Mouse (Mus musculus): ENCODE data around the gene Glp2r. TPM values are rescaled to one million over a fixed set of nuclear protein-coding genes. Genes with fewer than 3 reads are reported as not detected.

Glp2r gene
- polyA plus RNA-seq, 1 experiment from 2014 or later: 0.05 TPM

DNA sequence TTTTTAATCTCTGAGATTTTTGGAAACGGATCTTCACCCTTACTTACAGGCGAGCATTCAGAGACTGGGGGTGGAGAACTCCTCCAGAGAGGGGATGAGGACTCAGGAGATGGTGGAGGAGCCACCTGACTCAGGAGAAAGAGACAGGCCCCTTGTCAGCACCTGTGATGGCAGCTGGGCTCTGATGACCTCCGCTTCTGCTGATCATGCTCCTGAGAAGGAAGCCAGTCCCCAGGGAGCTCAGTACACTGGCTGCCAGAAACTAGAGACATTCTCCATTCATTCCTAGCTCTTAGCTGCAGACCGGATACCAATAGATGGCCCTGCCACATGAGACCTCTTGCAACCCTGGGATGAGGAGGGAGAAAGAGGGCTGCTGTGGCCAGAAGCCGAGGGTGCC, 128.1 kb downstream of the Glp2r start:
- Histone ChIP-seq H3K4me1 (no peaks in the 10 kb centered on the region), H3K27me3 (no peaks in the 10 kb centered on the region), H3K27ac (no peak overlapping the region), H3K9ac (no peak overlapping the region), H3K36me3 (no peaks in the 10 kb centered on the region), H3K4me3 (no peak overlapping the region), H3K9me3 (no peaks in the 10 kb centered on the region), H3K4me2 (replicated peaks) (no peak overlapping the region)
- ATAC-seq (ENCODE audit: low FRiP score, low read depth): no peak
- WGBS: 82% methylated on average over 5 of the region's 5 CpGs

DNA sequence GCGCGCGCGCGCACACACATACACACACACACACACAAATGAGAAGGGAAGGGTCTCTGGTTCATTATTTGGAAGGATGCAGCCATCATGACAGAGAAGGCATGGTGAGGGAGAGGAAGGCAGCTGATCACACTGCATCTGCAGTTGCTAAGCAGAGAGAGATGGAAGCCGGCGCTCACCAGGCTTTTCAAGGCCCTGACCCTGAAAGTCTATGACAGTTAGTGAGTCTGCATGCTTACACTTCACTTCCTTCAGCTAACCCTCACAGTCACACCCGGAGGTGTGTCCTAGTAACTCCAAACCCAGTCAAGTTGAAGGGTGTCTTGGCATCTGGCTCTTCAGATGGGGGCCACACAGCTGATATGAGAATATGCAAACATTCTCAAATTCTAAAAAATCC, 128.5 kb downstream of the Glp2r start:
- Histone ChIP-seq H3K9me3 (no peaks in the 10 kb centered on the region), H3K4me2 (replicated peaks) (no peak overlapping the region), H3K4me3 (no peak overlapping the region), H3K36me3 (no peaks in the 10 kb centered on the region), H3K9ac (no peak overlapping the region), H3K27me3 (no peaks in the 10 kb centered on the region), H3K4me1 (no peaks in the 10 kb centered on the region), H3K27ac (no peak overlapping the region)
- no peak for ATAC-seq (ENCODE audit: low FRiP score, low read depth)
- WGBS: 92% methylated on average over 8 of the region's 8 CpGs

GRCm38 (mm10) chr11:67640299-67640698, 130.7 kb downstream of the Glp2r start:
- ATAC-seq (ENCODE audit: low FRiP score, low read depth): no peak
- Histone ChIP-seq H3K9ac (no peak overlapping the region), H3K4me1 (peaks cover 1% of the 10 kb centered on the region; the same call in 1 of the 2 replicates), H3K4me2 (replicated peaks) (no peak overlapping the region), H3K27ac (no peak overlapping the region), H3K36me3 (no peaks in the 10 kb centered on the region), H3K4me3 (no peak overlapping the region), H3K9me3 (no peaks in the 10 kb centered on the region), H3K27me3 (no peaks in the 10 kb centered on the region)
- 86% methylated on average over 6 of the region's 6 CpGs for WGBS

- no peak for ATAC-seq (ENCODE audit: low FRiP score, low read depth)
- Histone ChIP-seq H3K9me3 (no peaks in the 10 kb centered on the region), H3K4me1 (peaks cover 20% of the 10 kb centered on the region), H3K27ac (no peak overlapping the region), H3K27me3 (no peaks in the 10 kb centered on the region), H3K9ac (no peak overlapping the region), H3K36me3 (no peaks in the 10 kb centered on the region), H3K4me2 (replicated peaks) (no peak overlapping the region), H3K4me3 (no peak overlapping the region)
- WGBS: 83% methylated on average over 3 of the region's 3 CpGs
Measured at GRCm38 (mm10) chr11:67638401-67638800, 132.6 kb downstream of the Glp2r start.

DNA sequence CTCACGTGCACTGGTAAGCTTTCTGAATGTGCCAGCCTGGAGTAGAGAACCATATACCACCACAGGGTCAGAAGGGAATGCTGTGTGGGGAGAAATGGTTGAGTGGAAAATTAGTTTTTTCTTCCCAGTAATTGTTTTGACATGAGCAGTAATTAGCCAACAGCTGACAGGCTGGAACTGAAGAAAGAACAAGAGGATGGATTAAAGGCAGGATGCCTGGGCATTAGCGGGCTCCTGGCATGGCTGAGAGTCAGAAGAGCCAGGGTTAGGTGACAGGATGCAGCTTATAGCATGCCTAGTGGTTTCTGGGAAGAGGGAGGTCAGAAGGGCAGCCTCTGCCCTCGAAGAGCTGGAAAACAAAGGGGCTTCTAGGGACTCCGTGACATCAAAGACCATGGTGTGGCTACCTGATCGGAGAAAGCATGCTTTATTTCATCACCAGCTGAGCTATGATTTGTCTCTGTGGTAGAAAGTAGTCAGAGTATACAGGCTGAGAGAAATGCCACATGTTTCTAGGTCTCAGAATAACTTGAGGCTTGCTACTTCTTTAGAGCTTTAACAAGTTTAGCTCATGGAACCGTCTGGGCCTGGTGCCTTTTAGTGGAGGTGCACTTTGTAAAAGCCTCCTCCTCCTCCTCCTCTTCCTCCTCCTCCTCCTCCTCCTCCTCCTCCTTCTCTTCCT, 133.9 kb downstream of the Glp2r start:
- Histone ChIP-seq H3K36me3 (no peaks in the 10 kb centered on the region), H3K4me3 (no peak overlapping the region), H3K27ac (no peak overlapping the region), H3K9ac (no peak overlapping the region), H3K4me1 (peaks cover 22% of the 10 kb centered on the region), H3K4me2 (replicated peaks) (no peak overlapping the region), H3K27me3 (no peaks in the 10 kb centered on the region), H3K9me3 (no peaks in the 10 kb centered on the region)
- ATAC-seq (ENCODE audit: low FRiP score, low read depth): no peak
- 55% methylated on average over 6 of the region's 6 CpGs for WGBS

DNA sequence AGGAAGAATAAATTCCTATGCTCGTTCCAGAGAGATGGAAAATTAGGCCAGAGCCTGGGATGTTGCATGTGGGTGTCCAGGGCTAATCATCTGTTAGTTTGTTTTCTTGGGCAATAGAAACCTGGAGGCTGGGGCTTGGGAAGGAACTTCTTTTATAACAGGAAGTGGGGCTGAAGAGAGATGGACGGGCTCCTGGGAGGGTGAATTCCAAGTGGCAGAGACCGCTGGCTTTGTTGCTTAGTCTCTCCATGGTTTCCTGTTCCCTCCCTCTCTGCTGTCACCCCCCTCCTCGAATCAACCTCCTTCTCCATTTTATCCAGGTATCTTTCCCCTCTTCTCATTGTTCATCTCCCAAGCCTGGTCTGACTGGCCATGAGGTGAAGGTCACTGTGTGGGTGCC, 134.8 kb downstream of the Glp2r start:
- Histone ChIP-seq H3K4me2 (replicated peaks) (no peak overlapping the region), H3K36me3 (no peaks in the 10 kb centered on the region), H3K4me1 (peaks cover 22% of the 10 kb centered on the region), H3K27ac (no peak overlapping the region), H3K4me3 (no peak overlapping the region), H3K9ac (no peak overlapping the region), H3K9me3 (no peaks in the 10 kb centered on the region), H3K27me3 (no peaks in the 10 kb centered on the region)
- WGBS: 67% methylated on average over 4 of the region's 4 CpGs
- no peak for ATAC-seq (ENCODE audit: low FRiP score, low read depth)

GRCm38 (mm10) chr11:67633620-67634229, 137.2 kb downstream of the Glp2r start:
- H3K36me3 ChIP-seq: no peaks in the 10 kb centered on the region
- no peaks in the 10 kb centered on the region for H3K9me3 ChIP-seq
- H3K4me3 ChIP-seq: no peak overlapping the region
- H3K4me1 ChIP-seq: peaks cover 22% of the 10 kb centered on the region
- H3K9ac ChIP-seq: no peak overlapping the region
- ATAC-seq (ENCODE audit: low FRiP score, low read depth): peak; percentile 67; the same call in 1 of the 2 replicates
- 28% methylated on average over 3 of the region's 3 CpGs for WGBS
- H3K27ac ChIP-seq: peak overlapping the region; percentile 44
- no peak overlapping the region for H3K4me2 ChIP-seq (replicated peaks)
- no peaks in the 10 kb centered on the region for H3K27me3 ChIP-seq

DNA sequence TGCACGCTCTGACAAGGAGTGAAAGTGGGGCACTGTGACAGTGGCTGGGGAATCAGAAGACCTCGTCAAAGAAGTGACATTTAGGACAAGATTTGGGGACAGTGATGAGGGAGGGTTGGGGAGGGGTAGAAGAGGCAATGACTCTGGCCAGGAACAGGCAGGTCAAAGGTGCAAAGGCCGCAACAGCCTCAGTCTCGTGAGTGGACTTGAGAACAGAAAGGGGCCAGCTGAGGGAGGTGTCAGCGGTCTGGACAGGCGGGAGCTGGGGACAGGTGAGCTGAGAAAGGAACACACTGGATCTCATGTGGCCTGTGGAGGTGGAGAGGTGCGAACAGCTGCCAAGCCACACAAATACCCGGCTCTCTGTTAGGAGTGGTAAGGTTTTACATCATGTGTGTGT, 138.0 kb downstream of the Glp2r start:
- 74% methylated on average over 8 of the region's 8 CpGs for WGBS
- H3K4me3 ChIP-seq: no peak overlapping the region
- peaks cover 22% of the 10 kb centered on the region for H3K4me1 ChIP-seq
- no peaks in the 10 kb centered on the region for H3K27me3 ChIP-seq
- no peak for ATAC-seq (ENCODE audit: low FRiP score, low read depth)
- no peak overlapping the region for H3K4me2 ChIP-seq (replicated peaks)
- no peaks in the 10 kb centered on the region for H3K36me3 ChIP-seq
- H3K9ac ChIP-seq: no peak overlapping the region
- no peak overlapping the region for H3K27ac ChIP-seq
- H3K9me3 ChIP-seq: no peaks in the 10 kb centered on the region

DNA sequence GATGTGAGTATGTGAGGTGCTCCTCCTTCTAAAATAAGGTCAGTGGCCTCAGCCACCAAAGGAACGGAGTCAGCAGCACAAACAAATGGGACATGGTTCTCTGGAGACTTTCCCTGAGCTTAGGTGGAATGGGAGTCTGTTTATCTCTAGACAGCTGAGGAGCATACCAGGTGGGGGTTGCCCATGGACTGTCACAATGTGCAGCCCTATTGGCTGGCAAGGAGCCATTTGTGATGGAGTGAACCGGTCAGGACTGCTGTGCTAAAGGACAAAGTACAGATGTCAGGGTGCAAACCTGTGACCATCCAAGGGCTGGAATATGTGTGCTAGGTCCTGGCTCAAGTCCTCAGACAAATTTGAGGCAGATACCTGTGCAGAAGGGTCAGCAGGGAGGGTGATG, 142.4 kb downstream of the Glp2r start:
- no peak overlapping the region for H3K4me3 ChIP-seq
- no peaks in the 10 kb centered on the region for H3K36me3 ChIP-seq
- H3K4me1 ChIP-seq: peaks cover 3% of the 10 kb centered on the region; the same call in 1 of the 2 replicates
- no peaks in the 10 kb centered on the region for H3K9me3 ChIP-seq
- no peak overlapping the region for H3K27ac ChIP-seq
- 72% methylated on average over 2 of the region's 2 CpGs for WGBS
- ATAC-seq (ENCODE audit: low FRiP score, low read depth): no peak
- H3K27me3 ChIP-seq: no peaks in the 10 kb centered on the region
- no peak overlapping the region for H3K9ac ChIP-seq
- H3K4me2 ChIP-seq (replicated peaks): no peak overlapping the region

DNA sequence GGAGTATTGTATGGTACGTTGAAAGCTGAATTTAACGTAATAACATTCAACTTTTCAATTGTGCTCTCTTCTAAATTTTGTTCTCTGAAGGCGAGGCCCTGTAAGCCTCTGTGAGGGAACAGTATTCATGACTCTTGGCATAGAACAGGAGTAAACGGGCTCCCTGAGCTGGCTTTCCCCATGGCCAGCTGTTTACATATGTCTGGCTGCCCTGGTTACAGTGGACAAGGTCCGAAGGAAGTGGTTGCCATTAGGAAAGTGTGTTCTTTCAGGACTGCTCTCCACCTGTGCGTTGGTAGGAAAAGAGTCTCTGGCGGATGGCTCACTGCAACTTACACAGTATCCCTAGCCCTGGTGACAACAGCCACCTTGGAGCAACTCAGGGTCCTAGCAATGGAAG, 143.8 kb downstream of the Glp2r start:
- H3K9me3 ChIP-seq: no peaks in the 10 kb centered on the region
- no peaks in the 10 kb centered on the region for H3K27me3 ChIP-seq
- H3K4me1 ChIP-seq: no peaks in the 10 kb centered on the region
- WGBS: 85% methylated on average over 7 of the region's 7 CpGs
- no peak for ATAC-seq (ENCODE audit: low FRiP score, low read depth)
- no peak overlapping the region for H3K4me2 ChIP-seq (replicated peaks)
- no peaks in the 10 kb centered on the region for H3K36me3 ChIP-seq
- no peak overlapping the region for H3K9ac ChIP-seq
- H3K4me3 ChIP-seq: no peak overlapping the region
- H3K27ac ChIP-seq: no peak overlapping the region

DNA sequence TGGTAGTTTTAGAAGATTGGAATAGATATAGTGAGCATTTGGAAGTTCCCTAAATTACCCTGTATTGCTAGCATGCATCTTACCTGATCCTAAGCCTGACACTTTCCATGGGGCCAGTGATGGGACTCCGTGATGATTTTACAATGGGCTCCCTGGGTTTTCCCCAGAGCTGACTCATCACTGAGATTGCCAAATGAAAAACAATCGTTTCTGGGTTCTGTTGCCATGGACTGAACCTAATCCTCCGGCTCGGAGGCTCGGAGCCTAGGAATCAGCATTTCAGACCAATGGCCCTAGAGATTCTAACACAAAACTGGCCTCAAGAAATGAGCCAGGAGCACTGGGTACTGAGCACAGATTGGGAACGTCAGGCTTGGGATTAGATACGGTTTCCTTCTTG, 148.6 kb downstream of the Glp2r start:
- H3K36me3 ChIP-seq: no peaks in the 10 kb centered on the region
- no peak overlapping the region for H3K4me3 ChIP-seq
- no peaks in the 10 kb centered on the region for H3K9me3 ChIP-seq
- WGBS: 91% methylated on average over 7 of the region's 7 CpGs
- H3K9ac ChIP-seq: no peak overlapping the region
- no peak for ATAC-seq (ENCODE audit: low FRiP score, low read depth)
- H3K4me1 ChIP-seq: no peaks in the 10 kb centered on the region
- no peaks in the 10 kb centered on the region for H3K27me3 ChIP-seq
- H3K4me2 ChIP-seq (replicated peaks): no peak overlapping the region
- no peak overlapping the region for H3K27ac ChIP-seq

DNA sequence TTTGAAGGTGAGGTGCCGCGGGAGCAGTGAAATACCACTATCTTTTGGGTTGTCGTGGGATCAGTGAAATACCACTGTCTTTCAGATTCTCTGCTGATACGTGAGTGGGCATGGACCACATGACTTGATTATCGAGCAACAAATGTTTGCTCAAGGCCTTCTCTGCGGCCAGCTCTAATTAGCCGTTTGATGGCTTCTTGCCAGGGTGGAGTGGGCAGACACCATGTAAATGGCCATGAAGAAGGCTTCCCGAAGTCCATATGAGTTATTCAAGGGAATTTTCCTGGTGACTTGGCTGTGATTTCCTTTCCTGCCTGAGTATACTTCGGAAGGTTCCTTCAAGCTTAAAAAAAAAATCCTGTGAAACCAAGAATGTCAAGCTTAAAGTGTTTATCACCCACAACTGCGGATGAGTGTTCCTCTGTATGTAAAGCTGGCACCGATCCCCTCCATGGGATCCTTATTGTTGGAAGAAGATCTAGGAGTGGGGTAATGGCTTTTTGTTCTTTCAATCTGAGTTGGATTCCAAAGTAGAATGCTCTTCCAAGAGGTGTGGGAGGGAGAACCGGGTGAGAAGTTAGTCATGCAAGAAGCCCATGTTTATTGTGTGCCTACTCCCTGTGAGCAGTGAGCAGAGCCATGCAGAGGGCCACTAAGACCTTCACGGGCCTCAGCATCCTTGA, 154.3 kb downstream of the Glp2r start:
- ATAC-seq (ENCODE audit: low FRiP score, low read depth): no peak
- no peaks in the 10 kb centered on the region for H3K9me3 ChIP-seq
- H3K9ac ChIP-seq: no peak overlapping the region
- no peak overlapping the region for H3K4me3 ChIP-seq
- whole genome bisulfite sequencing: 86% methylated on average over 13 of the region's 13 CpGs
- no peaks in the 10 kb centered on the region for H3K27me3 ChIP-seq
- H3K36me3 ChIP-seq: no peaks in the 10 kb centered on the region
- 0 out of 2 replicates have a peak, but pooled peaks cover 4% of the 10 kb centered on the region for H3K4me1 ChIP-seq
- H3K4me2 ChIP-seq (replicated peaks): no peak overlapping the region
- no peak overlapping the region for H3K27ac ChIP-seq
